Mouse (Mus musculus) heart, adult 2 months (tissue): Measurements from ENCODE around the gene Vmp1. TPM values are rescaled to one million over a fixed set of nuclear protein-coding genes. Genes with fewer than 3 reads are reported as not detected.

Source experiments
- DNase-seq, 2 experiments: peaks; one replicate each; pipeline ENCODE4 v3.0.0; 2021
- H3K27ac ChIP-seq: fragments of 200-600 bp; 2 replicates; pipeline ENCODE4 v1.8.1; 2022
- H3K27me3 ChIP-seq: fragments of 200-500 bp; 2 replicates; pipeline ENCODE4 v1.6.1; 2012; ENCODE audit warnings: mild to moderate bottlenecking, low read length, inconsistent platforms, mixed read lengths; ENCODE audit not compliant: control insufficient read depth, insufficient read depth
- H3K36me3 ChIP-seq: fragments of 200-500 bp; 2 replicates; pipeline ENCODE4 v1.6.1; 2012; ENCODE audit warnings: low read length, inconsistent platforms; ENCODE audit not compliant: control insufficient read depth, insufficient read depth
- H3K4me1 ChIP-seq: fragments of 200-500 bp; 2 replicates; pipeline ENCODE4 v1.6.1; 2011; ENCODE audit warnings: low read length; ENCODE audit not compliant: control insufficient read depth, insufficient read depth
- H3K4me3 ChIP-seq: fragments of 200-600 bp; 2 replicates; pipeline ENCODE4 v1.8.1; 2022
- H3K79me2 ChIP-seq: fragments of 200-500 bp; replicated peaks from 2 replicates; pipeline ENCODE4 v1.6.1; 2012; ENCODE audit warnings: mild to moderate bottlenecking, inconsistent platforms, low read length, moderate library complexity, mixed read lengths; ENCODE audit not compliant: control insufficient read depth, insufficient read depth
- H3K9ac ChIP-seq: fragments of 200-500 bp; 2 replicates; pipeline ENCODE4 v1.6.1; 2012; ENCODE audit warnings: low read depth, mild to moderate bottlenecking, control low read depth, inconsistent platforms, low read length, mixed read lengths
- CTCF ChIP-seq: fragments of 200-600 bp; IDR thresholded peaks from 2 replicates; pipeline ENCODE4 v1.8.1; 2022; ENCODE audit warnings: antibody characterized with exemption, mild to moderate bottlenecking, moderate library complexity
- EP300 ChIP-seq: fragments of 200-500 bp; IDR thresholded peaks from 2 replicates; pipeline ENCODE4 v1.6.1; 2011; ENCODE audit warnings: low read depth, low read length, control low read depth; ENCODE audit not compliant: insufficient read depth
- POLR2A ChIP-seq: fragments of 200-500 bp; IDR thresholded peaks from 2 replicates; pipeline ENCODE4 v1.6.1; 2011; ENCODE audit warnings: mild to moderate bottlenecking, low read depth, low read length, control low read depth; ENCODE audit not compliant: insufficient read depth
- WGBS: fragments of 180-500 bp; shearing (Covaris S2); methylation state at CpG from one replicate; pipeline ENCODE4 v1.1.7; 2018; 5-methylcytosine and 5-hydroxymethylcytosine counted together
- intact Hi-C: fragments of 180-260 bp; cut with DNase I; formaldehyde crosslinking; loops from one replicate; pipeline ENCODE4 v1.15.1; 2025
- microRNA-seq, 2 experiments: library from miRNA; unstranded; fragments of <30 nt; microRNA quantifications; one replicate each; pipeline ENCODE4 v1.2.0; 2021
- polyA plus RNA-seq: library from polyadenylated mRNA; depleted of rRNA; stranded (reverse); fragments of >200 nt; gene quantifications from 2 replicates; pipeline ENCODE4 v1.2.3, GENCODE M21; 2012; rRNA removed
- total RNA-seq, 2 experiments: library from RNA; stranded (reverse); gene quantifications; 2 replicates each; pipeline ENCODE4 v1.2.3; 2021

Vmp1 gene
- total and polyA plus RNA-seq, 3 experiments: 34.0 to 66.9 (median 58.2) TPM

DNA sequence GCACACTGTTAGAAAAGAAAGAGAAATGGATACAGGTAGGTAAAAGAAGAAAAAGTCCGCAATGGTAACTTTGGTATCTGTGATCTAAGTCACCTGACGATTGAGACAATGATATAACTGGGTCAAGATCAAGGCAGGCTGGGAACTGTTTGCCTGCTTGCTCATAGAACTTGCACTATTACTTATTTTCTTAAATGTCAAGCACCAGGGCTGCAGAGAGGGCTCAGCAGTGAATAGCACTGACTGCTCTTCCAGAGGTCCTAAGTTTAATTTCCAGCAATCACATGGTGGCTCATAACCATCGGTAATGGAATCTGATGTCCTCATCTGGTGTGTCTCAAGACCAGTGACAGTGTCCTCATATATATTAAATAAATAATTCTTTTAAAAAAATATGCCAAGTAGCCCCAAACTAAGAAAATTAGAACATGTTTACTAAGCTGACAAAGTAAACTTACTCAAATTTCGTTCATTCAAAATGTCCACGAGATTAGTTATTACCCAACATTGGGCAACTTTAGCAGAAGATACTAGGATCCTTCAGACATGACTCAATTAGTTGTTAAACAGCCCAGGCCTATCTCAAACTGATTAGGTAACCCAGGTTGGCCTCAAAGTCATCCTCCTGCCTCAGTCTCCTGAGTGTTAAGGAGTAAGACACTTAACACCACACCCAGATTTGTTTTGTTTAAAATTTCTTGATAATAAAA is 149.3 kb downstream of the Vmp1 start:
- H3K27me3 ChIP-seq: no peaks in the 10 kb centered on the region
- H3K36me3 ChIP-seq: peaks cover 6% of the 10 kb centered on the region
- no peaks in the 10 kb centered on the region; the same call in none of the 2 replicates for H3K79me2 ChIP-seq
- no peak overlapping the region for H3K9ac ChIP-seq
- DNase-seq: no peak
- no peak overlapping the region for H3K4me3 ChIP-seq
- peaks cover 2% of the 10 kb centered on the region; the same call in 1 of the 2 replicates for H3K4me1 ChIP-seq
- no peak overlapping the region for H3K27ac ChIP-seq
- TF ChIP-seq POLR2A: no peak
- no peak for TF ChIP-seq CTCF
- TF ChIP-seq EP300: no peak
- 87% methylated on average over 5 of the region's 5 CpGs for WGBS
- intact Hi-C loops: no loop called here

Small RNA genes within 50 kb of the gene (microRNA-seq; reads per million reads assigned to microRNA genes)
- 6,351 to 13,626 reads per million in 2 experiments for gene Mir21a

Other genes with a start within 250 kb of the Vmp1 start
- gene Rnft1, start 199.2 kb downstream of the Vmp1 start, total RNA-seq: 10 to 100 TPM; 26.2 to 35.0 TPM
- 6.8 and 14.3 TPM in 2 replicates for gene Rnft1, start 199.2 kb downstream of the Vmp1 start, polyA plus RNA-seq
- gene Rps6kb1, start 139.0 kb downstream of the Vmp1 start, total RNA-seq: 10 to 100 TPM; 18.3 to 22.4 TPM
- 6.4 and 8.1 TPM in 2 replicates for gene Rps6kb1, start 139.0 kb downstream of the Vmp1 start, polyA plus RNA-seq
- 1 to 10 TPM; 5.7 to 6.2 TPM for gene Tubd1, start 138.8 kb downstream of the Vmp1 start, total RNA-seq
- gene Tubd1, start 138.8 kb downstream of the Vmp1 start, polyA plus RNA-seq: 4.7 and 8.3 TPM in 2 replicates
- 1 to 10 TPM; 5.9 to 6.4 TPM for gene Ptrh2, start 149 bp upstream of the Vmp1 start, total RNA-seq
- gene Ptrh2, start 149 bp upstream of the Vmp1 start, polyA plus RNA-seq: 3.7 and 5.2 TPM in 2 replicates
- 100 to 1,000 TPM; 143 to 147 TPM for gene Cltc, start 73.7 kb upstream of the Vmp1 start, total RNA-seq
- gene Cltc, start 73.7 kb upstream of the Vmp1 start, polyA plus RNA-seq: 63.2 and 101 TPM in 2 replicates
- 10 to 100 TPM; 13.8 to 18.1 TPM for gene Dhx40, start 123.9 kb upstream of the Vmp1 start, total RNA-seq
- 3.6 and 6.0 TPM in 2 replicates for gene Dhx40, start 123.9 kb upstream of the Vmp1 start, polyA plus RNA-seq